Mouse (Mus musculus) thymus, adult 2 months (tissue): ENCODE results near the gene Robo3.

Experiments used
- CTCF ChIP-seq: fragments of 200-500 bp; IDR thresholded peaks from 2 replicates; pipeline ENCODE4 v1.5.1; 2012; ENCODE audit warnings: mild to moderate bottlenecking, control low read depth, low read length, moderate library complexity, borderline replicate concordance; ENCODE audit not compliant: control insufficient read depth, poor library complexity, insufficient read depth; ENCODE audit errors: extremely low read depth
- POLR2A ChIP-seq: fragments of 200-500 bp; IDR thresholded peaks from 2 replicates; pipeline ENCODE4 v1.6.1; 2012; ENCODE audit warnings: mild to moderate bottlenecking, low read length, control low read depth, moderate library complexity; ENCODE audit not compliant: control insufficient read depth, poor library complexity, insufficient read depth; ENCODE audit errors: extremely low read depth

DNA sequence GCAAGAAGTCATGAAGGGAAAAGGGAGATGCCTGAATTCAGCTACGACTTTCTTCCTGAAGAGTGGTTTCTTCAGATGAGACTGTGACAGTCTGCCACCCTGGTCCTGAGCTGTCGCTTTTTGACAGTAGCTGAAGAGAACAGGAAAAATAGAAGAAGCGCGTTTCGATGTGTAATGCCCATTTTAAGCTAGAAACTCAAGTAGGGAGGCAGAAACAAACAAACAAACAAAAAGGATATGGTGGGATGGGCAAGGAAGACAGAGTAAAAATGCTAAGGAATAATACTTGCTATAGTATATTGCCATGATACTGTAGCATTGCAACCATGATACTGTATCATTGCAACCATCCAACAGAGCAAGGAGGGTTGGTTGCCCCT, 27.9 kb upstream of the Robo3 start:
- TF ChIP-seq CTCF (no peak), POLR2A (no peak)
